Mouse (Mus musculus): ENCODE measurements around the gene Rab27a.

DNA sequence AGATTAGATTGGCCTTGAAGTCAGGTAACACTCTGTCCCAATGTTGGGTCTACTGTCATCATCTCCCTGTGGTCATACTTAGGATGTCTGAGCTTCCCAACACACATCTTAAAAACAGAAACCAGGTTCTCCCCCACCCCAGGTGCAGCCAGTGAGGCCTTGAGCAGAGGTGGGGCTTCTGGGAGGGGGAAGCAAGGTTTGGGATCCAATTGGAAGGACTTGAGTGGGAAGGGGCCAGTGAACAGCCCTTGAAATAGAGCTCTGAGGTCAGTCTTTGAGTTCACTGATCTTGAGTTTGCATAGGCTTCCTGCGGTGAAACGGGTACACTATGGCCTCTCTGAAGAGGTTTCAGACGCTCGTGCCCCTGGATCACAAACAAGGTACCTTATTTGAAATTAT is 57.5 kb downstream of the Rab27a start, which contains the start of gene Gm20509:
- TF ChIP-seq CTCF (IDR thresholded peaks at IDR 0.05; ENCODE audit: control insufficient read depth, insufficient read depth, insufficient read length) (no peak), FOSL1 (IDR thresholded peaks at IDR 0.05; ENCODE audit: insufficient read depth, low read length, poor library complexity, severe bottlenecking) (no peak), MAX (IDR thresholded peaks at IDR 0.05) (no peak), MYOG (IDR thresholded peaks at IDR 0.05; ENCODE audit: control insufficient read depth, extremely low read depth, insufficient read length) (no peak), USF1 (IDR thresholded peaks at IDR 0.05; ENCODE audit: low read depth) (no peak), MYOD1 (IDR thresholded peaks at IDR 0.05; ENCODE audit: control insufficient read depth, insufficient read length, low read depth) (no peak)
